In genomic region chr2:158238101-158238500, GRCm38 (mm10) we compare ENCODE assay signal across 26 mouse cellular contexts. TPM values are rescaled to one million over a fixed set of nuclear protein-coding genes. Genes with fewer than 3 reads are reported as not detected.
"Had no signal": no experiment of that assay in that cellular context is flagged by ENCODE, and none has a peak within 500 bp of the region (broad histone marks: within the 10 kb centered on the region; RNA-seq: fewer than 3 reads in every experiment).

No protein-coding gene starts in this region.

- DNase-seq: kidney, postnatal 14 days; kidney, postnatal 4 days; layer of hippocampus, adult 9-11 months; liver; lung, adult 18-20 months; lung, postnatal 10 days; lung, postnatal 36 days; right cerebral cortex, postnatal 14 days; right cerebral cortex, postnatal 4 days; thymus, adult 2 months; thymus, postnatal 25 days had no signal

- H3K27ac ChIP-seq: limb, embryonic 10.5 days; limb, embryonic 13.5 days; liver, embryonic 12.5 days; liver, embryonic 15.5 days; lung, embryonic 15.5 days; midbrain, embryonic 10.5 days; midbrain, embryonic 13.5 days; stomach, postnatal 0 days had no signal

- H3K4me3 ChIP-seq: limb, embryonic 10.5 days; limb, embryonic 13.5 days; liver, embryonic 12.5 days; liver, embryonic 15.5 days; lung, embryonic 15.5 days; megakaryocyte, embryonic 14.5 days; midbrain, embryonic 10.5 days; midbrain, embryonic 13.5 days; myocyte had no signal

RNA-seq across cellular contexts. Expression of gene D630003M21Rik, which starts 9.1 kb away (rescaled TPM):
- total RNA-seq: monocyte, adult 5-6 weeks had no signal

RNA-seq across cellular contexts. Expression of gene Bpi, which starts 19.8 kb away (rescaled TPM):
- total RNA-seq: layer of hippocampus, adult 18-20 months; layer of hippocampus, postnatal 25 days; left cerebral cortex, adult 18-20 months; left cerebral cortex, postnatal 25 days; monocyte, adult 5-6 weeks had no signal
